Mouse (Mus musculus) neural tube, embryonic 11.5 days (tissue): ENCODE data around the gene Ppargc1a. TPM values are rescaled to one million over a fixed set of nuclear protein-coding genes. Genes with fewer than 3 reads are reported as not detected.

Source experiments
- ATAC-seq: fragments of 200-750 bp; cut with Nextera tagmentation; 2 replicates; pipeline ENCODE4 v1.8.0; 2017; ENCODE audit warnings: moderate number of reproducible peaks, mild to moderate bottlenecking, moderate TSS enrichment, moderate library complexity; ENCODE audit not compliant: insufficient read depth, low FRiP score, low TSS enrichment
- DNase-seq: peaks from one replicate; pipeline ENCODE4 v3.0.0-alpha.2; 2015; ENCODE audit warnings: low spot score
- H3K27ac ChIP-seq: fragments of 300-500 bp; sonication (generic); 2 replicates; pipeline ENCODE4 v1.5.1; 2014; ENCODE audit warnings: low read depth, mild to moderate bottlenecking, low read length
- H3K27me3 ChIP-seq: fragments of 300-500 bp; sonication (generic); 2 replicates; pipeline ENCODE4 v1.6.1; 2014; ENCODE audit warnings: mild to moderate bottlenecking, low read length, mixed read lengths; ENCODE audit not compliant: control insufficient read depth, insufficient read depth
- H3K36me3 ChIP-seq: fragments of 300-500 bp; sonication (generic); 2 replicates; pipeline ENCODE4 v1.6.1; 2014; ENCODE audit warnings: mild to moderate bottlenecking, low read length, moderate library complexity, mixed read lengths; ENCODE audit not compliant: control insufficient read depth, insufficient read depth
- H3K4me1 ChIP-seq: fragments of 300-500 bp; sonication (generic); 2 replicates; pipeline ENCODE4 v1.6.1; 2014; ENCODE audit warnings: low read length, mixed read lengths; ENCODE audit not compliant: control insufficient read depth, insufficient read depth
- H3K4me2 ChIP-seq: fragments of 300-500 bp; sonication (generic); 2 replicates; pipeline ENCODE4 v1.6.1; 2014; ENCODE audit warnings: low read depth, mild to moderate bottlenecking, moderate library complexity
- H3K4me3 ChIP-seq: fragments of 300-500 bp; sonication (generic); 2 replicates; pipeline ENCODE4 v1.5.1; 2014; ENCODE audit warnings: low read depth, low read length
- H3K9ac ChIP-seq: fragments of 300-500 bp; sonication (generic); 2 replicates; pipeline ENCODE4 v1.6.1; 2014; ENCODE audit warnings: mild to moderate bottlenecking, low read length
- H3K9me3 ChIP-seq: fragments of 300-500 bp; sonication (generic); 2 replicates; pipeline ENCODE4 v1.6.1; 2016; ENCODE audit warnings: low read length; ENCODE audit not compliant: control insufficient read depth
- WGBS: fragments of 180-500 bp; shearing (Covaris S2); extraction: QIAGEN DNeasy Blood & Tissue Kit; methylation state at CpG from one replicate; pipeline ENCODE4 v1.1.7; 2014; 5-methylcytosine and 5-hydroxymethylcytosine counted together
- polyA plus RNA-seq: library from polyadenylated mRNA; unstranded; fragments of >200 nt; fragmentation: Nextera tagmentation; extraction: Ambion mirVana; gene quantifications from 2 replicates; pipeline ENCODE4 v1.2.1, GENCODE M21; 2014

Ppargc1a gene
- polyA plus RNA-seq, 1 experiment from 2014 or later: 3.1 TPM

GRCm38 (mm10) chr5:51537009-51537645, 30.4 kb downstream of the Ppargc1a start:
- Histone ChIP-seq H3K4me1 (no peaks in the 10 kb centered on the region), H3K9me3 (no peaks in the 10 kb centered on the region), H3K9ac (no peak overlapping the region), H3K36me3 (no peaks in the 10 kb centered on the region), H3K4me3 (no peak overlapping the region), H3K4me2 (no peak overlapping the region), H3K27me3 (no peaks in the 10 kb centered on the region), H3K27ac (no peak overlapping the region)
- ATAC-seq (no peak), DNase-seq (no peak)
- WGBS: 71% methylated on average over 7 of the region's 7 CpGs

- ATAC-seq: no peak
- H3K9me3 ChIP-seq: no peaks in the 10 kb centered on the region
- no peaks in the 10 kb centered on the region for H3K36me3 ChIP-seq
- H3K9ac ChIP-seq: no peak overlapping the region
- no peaks in the 10 kb centered on the region for H3K27me3 ChIP-seq
- H3K4me1 ChIP-seq: no peaks in the 10 kb centered on the region
- DNase-seq: no peak
- WGBS: 83% methylated on average over 1 of the region's 1 CpGs
- no peak overlapping the region for H3K27ac ChIP-seq
- no peak overlapping the region for H3K4me3 ChIP-seq
- H3K4me2 ChIP-seq: no peak overlapping the region
Observed at GRCm38 (mm10) chr5:51534456-51534855, 33.1 kb downstream of the Ppargc1a start.

GRCm38 (mm10) chr5:51531286-51531685, 36.2 kb downstream of the Ppargc1a start:
- ATAC-seq: no peak
- 79% methylated on average over 1 of the region's 1 CpGs for WGBS
- Histone ChIP-seq H3K4me1 (no peaks in the 10 kb centered on the region), H3K4me2 (no peak overlapping the region), H3K9ac (no peak overlapping the region), H3K27ac (no peak overlapping the region), H3K27me3 (no peaks in the 10 kb centered on the region), H3K4me3 (no peak overlapping the region), H3K36me3 (no peaks in the 10 kb centered on the region), H3K9me3 (no peaks in the 10 kb centered on the region)
- no peak for DNase-seq

- H3K9me3 ChIP-seq: no peaks in the 10 kb centered on the region
- H3K4me3 ChIP-seq: no peak overlapping the region
- no peaks in the 10 kb centered on the region for H3K36me3 ChIP-seq
- H3K27ac ChIP-seq: no peak overlapping the region
- no peak overlapping the region for H3K9ac ChIP-seq
- H3K4me2 ChIP-seq: no peak overlapping the region
- DNase-seq: no peak
- no peaks in the 10 kb centered on the region for H3K4me1 ChIP-seq
- WGBS: 84% methylated on average over 2 of the region's 2 CpGs
- no peak for ATAC-seq
- H3K27me3 ChIP-seq: no peaks in the 10 kb centered on the region
Observed at GRCm38 (mm10) chr5:51529444-51529843, 38.1 kb downstream of the Ppargc1a start.

GRCm38 (mm10) chr5:51528165-51528498, 39.4 kb downstream of the Ppargc1a start:
- Histone ChIP-seq H3K4me1 (no peaks in the 10 kb centered on the region), H3K36me3 (no peaks in the 10 kb centered on the region), H3K4me3 (no peak overlapping the region), H3K9ac (no peak overlapping the region), H3K27ac (no peak overlapping the region), H3K9me3 (no peaks in the 10 kb centered on the region), H3K4me2 (no peak overlapping the region), H3K27me3 (no peaks in the 10 kb centered on the region)
- ATAC-seq: no peak
- no peak for DNase-seq

- WGBS: 82% methylated on average over 5 of the region's 5 CpGs
- Histone ChIP-seq H3K36me3 (no peaks in the 10 kb centered on the region), H3K4me2 (no peak overlapping the region), H3K27ac (no peak overlapping the region), H3K4me3 (no peak overlapping the region), H3K9me3 (no peaks in the 10 kb centered on the region), H3K4me1 (no peaks in the 10 kb centered on the region), H3K9ac (no peak overlapping the region), H3K27me3 (no peaks in the 10 kb centered on the region)
- ATAC-seq (no peak), DNase-seq (no peak)
Observed at GRCm38 (mm10) chr5:51527498-51528164, 39.9 kb downstream of the Ppargc1a start.

GRCm38 (mm10) chr5:51525858-51526257, 41.7 kb downstream of the Ppargc1a start:
- no peak overlapping the region for H3K9ac ChIP-seq
- 86% methylated on average over 2 of the region's 2 CpGs for WGBS
- no peak overlapping the region for H3K27ac ChIP-seq
- H3K36me3 ChIP-seq: no peaks in the 10 kb centered on the region
- DNase-seq: no peak
- no peaks in the 10 kb centered on the region for H3K9me3 ChIP-seq
- ATAC-seq: no peak
- H3K4me1 ChIP-seq: no peaks in the 10 kb centered on the region
- no peaks in the 10 kb centered on the region for H3K27me3 ChIP-seq
- no peak overlapping the region for H3K4me2 ChIP-seq
- H3K4me3 ChIP-seq: no peak overlapping the region

- Histone ChIP-seq H3K9me3 (no peaks in the 10 kb centered on the region), H3K9ac (no peak overlapping the region), H3K27me3 (no peaks in the 10 kb centered on the region), H3K4me3 (no peak overlapping the region), H3K4me1 (no peaks in the 10 kb centered on the region), H3K4me2 (no peak overlapping the region), H3K27ac (no peak overlapping the region), H3K36me3 (no peaks in the 10 kb centered on the region)
- no peak for ATAC-seq
- no peak for DNase-seq
- WGBS: 93% methylated on average over 3 of the region's 3 CpGs
Observed at GRCm38 (mm10) chr5:51520807-51521206, 46.7 kb downstream of the Ppargc1a start.

- WGBS: 78% methylated on average over 6 of the region's 6 CpGs
- H3K9me3 ChIP-seq: no peaks in the 10 kb centered on the region
- H3K36me3 ChIP-seq: no peaks in the 10 kb centered on the region
- H3K27me3 ChIP-seq: no peaks in the 10 kb centered on the region
- H3K9ac ChIP-seq: no peak overlapping the region
- ATAC-seq: no peak
- H3K27ac ChIP-seq: no peak overlapping the region
- no peak overlapping the region for H3K4me3 ChIP-seq
- H3K4me2 ChIP-seq: no peak overlapping the region
- DNase-seq: no peak
- no peaks in the 10 kb centered on the region for H3K4me1 ChIP-seq
Observed at GRCm38 (mm10) chr5:51517440-51518187, 49.9 kb downstream of the Ppargc1a start.
